Mouse (Mus musculus) lung, postnatal 0 days (tissue): ENCODE measurements around the gene Zgrf1. TPM values are rescaled to one million over a fixed set of nuclear protein-coding genes. Genes with fewer than 3 reads are reported as not detected.

Source experiments
- ATAC-seq: fragments of 200-750 bp; cut with Nextera tagmentation; 2 replicates; pipeline ENCODE4 v1.8.0; 2017; ENCODE audit warnings: moderate library complexity
- DNase-seq: peaks from one replicate; pipeline ENCODE4 v3.0.0-alpha.2; 2016; ENCODE audit warnings: low spot score
- H3K27ac ChIP-seq: fragments of 300-500 bp; sonication (generic); 2 replicates; pipeline ENCODE4 v1.5.1; 2014; ENCODE audit warnings: antibody characterized with exemption, mild to moderate bottlenecking, low read length, mixed read lengths
- H3K27me3 ChIP-seq: fragments of 300-500 bp; sonication (generic); replicated peaks from 2 replicates; pipeline ENCODE4 v1.6.1; 2014; ENCODE audit warnings: low read length, mixed read lengths; ENCODE audit not compliant: insufficient read depth
- H3K36me3 ChIP-seq: fragments of 300-500 bp; sonication (generic); 2 replicates; pipeline ENCODE4 v1.6.1; 2014; ENCODE audit warnings: low read length, mixed read lengths; ENCODE audit not compliant: insufficient read depth
- H3K4me1 ChIP-seq: fragments of 300-500 bp; sonication (generic); 2 replicates; pipeline ENCODE4 v1.6.1; 2014; ENCODE audit warnings: antibody characterized with exemption, low read depth, low read length, mixed read lengths; ENCODE audit not compliant: insufficient read depth
- H3K4me2 ChIP-seq: fragments of 300-500 bp; sonication (generic); replicated peaks from 2 replicates; pipeline ENCODE4 v1.6.1; 2014; ENCODE audit warnings: low read depth, mild to moderate bottlenecking, low read length, moderate library complexity, mixed read lengths
- H3K4me3 ChIP-seq: fragments of 300-500 bp; sonication (generic); 2 replicates; pipeline ENCODE4 v1.5.1; 2014; ENCODE audit warnings: low read depth, low read length
- H3K9ac ChIP-seq: fragments of 300-500 bp; sonication (generic); replicated peaks from 2 replicates; pipeline ENCODE4 v1.6.1; 2014; ENCODE audit warnings: low read depth, mild to moderate bottlenecking
- H3K9me3 ChIP-seq: fragments of 300-500 bp; sonication (generic); 2 replicates; pipeline ENCODE4 v1.6.1; 2016; ENCODE audit warnings: low read length, mixed read lengths
- CTCF ChIP-seq: IDR thresholded peaks from 2 replicates; pipeline ENCODE4 v1.5.1; 2016; ENCODE audit warnings: antibody characterized with exemption, mild to moderate bottlenecking
- EP300 ChIP-seq: IDR thresholded peaks from 2 replicates; pipeline ENCODE4 v1.6.1; 2016; ENCODE audit warnings: antibody characterized with exemption, mild to moderate bottlenecking, control low read depth
- WGBS: fragments of 180-500 bp; shearing (Covaris S2); extraction: QIAGEN DNeasy Blood & Tissue Kit; methylation state at CpG from one replicate; pipeline ENCODE4 v1.1.7; 2014; 5-methylcytosine and 5-hydroxymethylcytosine counted together
- polyA plus RNA-seq: library from polyadenylated mRNA; unstranded; fragments of >200 nt; fragmentation: Nextera tagmentation; extraction: Ambion mirVana; gene quantifications from 2 replicates; pipeline ENCODE4 v1.2.1, GENCODE M21; 2015

The Zgrf1 gene
- polyA plus RNA-seq: 1.0 and 1.1 TPM in 2 replicates

GRCm38 (mm10) chr3:127552973-127553719 lies at the start of gene Zgrf1, which contains the start of gene Larp7:
TSS of gene Zgrf1 (plus strand) at chr3:127553489.
TSS of gene Larp7 (minus strand) at chr3:127553349.
- Histone ChIP-seq H3K9me3 (no peaks in the 10 kb centered on the region), H3K36me3 (no peaks in the 10 kb centered on the region), H3K4me3 (peak within 1 kb of the TSS; percentile 65), H3K27me3 (no peaks in the 10 kb centered on the region), H3K4me2 (peak within 1 kb of the TSS; percentile 75), H3K4me1 (no peaks in the 10 kb centered on the region), H3K9ac (peak within 1 kb of the TSS; percentile 30; the same call in 1 of the 2 replicates), H3K27ac (peak within 1 kb of the TSS; percentile 92)
- peak; percentile 59; the same call in 1 of the 2 replicates for TF ChIP-seq EP300
- peak; percentile 23 for TF ChIP-seq CTCF
- peak; percentile 99 for DNase-seq
- peak; percentile 99 for ATAC-seq
- WGBS: under 1% methylated on average over 72 of the region's 73 CpGs

- H3K27ac ChIP-seq: no peak overlapping the region
- no peak overlapping the region for H3K4me3 ChIP-seq
- DNase-seq (no peak), ATAC-seq (no peak)
- no peak overlapping the region for H3K9ac ChIP-seq
- no peaks in the 10 kb centered on the region for H3K4me1 ChIP-seq
- no peaks in the 10 kb centered on the region for H3K27me3 ChIP-seq
- H3K36me3 ChIP-seq: no peaks in the 10 kb centered on the region
- no peak overlapping the region for H3K4me2 ChIP-seq
- no peak for TF ChIP-seq EP300
- WGBS: 56% methylated on average over 15 of the region's 15 CpGs
- H3K9me3 ChIP-seq: no peaks in the 10 kb centered on the region
Measured at GRCm38 (mm10) chr3:127507878-127508783, 45.2 kb upstream of the Zgrf1 start.

- no peak for DNase-seq
- Histone ChIP-seq H3K9ac (no peak overlapping the region), H3K27ac (no peak overlapping the region), H3K4me2 (no peak overlapping the region), H3K4me1 (no peaks in the 10 kb centered on the region), H3K36me3 (no peaks in the 10 kb centered on the region), H3K27me3 (no peaks in the 10 kb centered on the region), H3K4me3 (no peak overlapping the region), H3K9me3 (no peaks in the 10 kb centered on the region)
- 66% methylated on average over 12 of the region's 12 CpGs for WGBS
- TF ChIP-seq CTCF (no peak), EP300 (no peak)
- ATAC-seq: no peak
Measured at GRCm38 (mm10) chr3:127511786-127512746, 41.2 kb upstream of the Zgrf1 start.

GRCm38 (mm10) chr3:127512794-127513335 lies 40.4 kb upstream of the Zgrf1 start:
- no peak for ATAC-seq
- TF ChIP-seq EP300: no peak
- H3K4me3 ChIP-seq: no peak overlapping the region

GRCm38 (mm10) chr3:127513699-127514098 lies 39.6 kb upstream of the Zgrf1 start:
- H3K4me1 ChIP-seq: no peaks in the 10 kb centered on the region
- WGBS: 56% methylated on average over 2 of the region's 2 CpGs
- H3K27ac ChIP-seq: no peak overlapping the region
- no peaks in the 10 kb centered on the region for H3K27me3 ChIP-seq
- H3K4me3 ChIP-seq: no peak overlapping the region
- H3K36me3 ChIP-seq: no peaks in the 10 kb centered on the region
- DNase-seq: no peak
- H3K4me2 ChIP-seq: no peak overlapping the region
- TF ChIP-seq EP300 (no peak), CTCF (no peak)
- no peak overlapping the region for H3K9ac ChIP-seq
- no peaks in the 10 kb centered on the region for H3K9me3 ChIP-seq
- no peak for ATAC-seq

More at GRCm38 (mm10) chr3:127512794-127513335, 40.4 kb upstream of the Zgrf1 start:
- WGBS: 74% methylated on average over 15 of the region's 15 CpGs
- DNase-seq: no peak
- H3K27ac ChIP-seq: no peak overlapping the region
- H3K27me3 ChIP-seq: no peaks in the 10 kb centered on the region
- no peak overlapping the region for H3K4me2 ChIP-seq
- no peaks in the 10 kb centered on the region for H3K36me3 ChIP-seq
- H3K4me1 ChIP-seq: no peaks in the 10 kb centered on the region
- no peak overlapping the region for H3K9ac ChIP-seq
- no peaks in the 10 kb centered on the region for H3K9me3 ChIP-seq
